Mouse (Mus musculus): ENCODE data around the gene Cstf3. TPM values are rescaled to one million over a fixed set of nuclear protein-coding genes. Genes with fewer than 3 reads are reported as not detected.

Cstf3 gene
- polyA plus RNA-seq, 1 experiment from 2014 or later, result 74.4 TPM

- Histone ChIP-seq H3K4me3 (replicated peaks) (no peak overlapping the region), H3K27me3 (no peaks in the 10 kb centered on the region), H3K4me1 (no peaks in the 10 kb centered on the region), H3K4me2 (no peak overlapping the region), H3K27ac (no peak overlapping the region), H3K9ac (no peak overlapping the region), H3K9me3 (replicated peaks) (no peaks in the 10 kb centered on the region), H3K36me3 (peaks cover 9% of the 10 kb centered on the region)
- 75% methylated on average over 1 of the region's 1 CpGs for WGBS
- ATAC-seq (replicated peaks; ENCODE audit: low FRiP score), result no peak
These were observed 15.2 kb downstream of the Cstf3 start for GRCm38 (mm10) chr2:104605560-104605959.

- Histone ChIP-seq H3K27me3 (no peaks in the 10 kb centered on the region), H3K36me3 (peaks cover 21% of the 10 kb centered on the region), H3K9me3 (replicated peaks) (no peaks in the 10 kb centered on the region), H3K4me3 (replicated peaks) (no peak overlapping the region), H3K4me2 (no peak overlapping the region), H3K27ac (no peak overlapping the region), H3K4me1 (no peaks in the 10 kb centered on the region), H3K9ac (no peak overlapping the region)
- ATAC-seq (replicated peaks; ENCODE audit: low FRiP score), result no peak
- 94% methylated on average over 3 of the region's 3 CpGs for WGBS
These were observed 24.5 kb downstream of the Cstf3 start for GRCm38 (mm10) chr2:104614786-104615185.

- Histone ChIP-seq H3K4me3 (replicated peaks) (no peak overlapping the region), H3K9ac (no peak overlapping the region), H3K36me3 (peaks cover 27% of the 10 kb centered on the region), H3K27ac (no peak overlapping the region), H3K4me2 (no peak overlapping the region), H3K9me3 (replicated peaks) (no peaks in the 10 kb centered on the region), H3K4me1 (no peaks in the 10 kb centered on the region), H3K27me3 (no peaks in the 10 kb centered on the region)
- no peak for ATAC-seq (replicated peaks; ENCODE audit: low FRiP score)
- 82% methylated on average over 4 of the region's 4 CpGs for WGBS
These were observed 25.8 kb downstream of the Cstf3 start for GRCm38 (mm10) chr2:104615985-104616711.

DNA sequence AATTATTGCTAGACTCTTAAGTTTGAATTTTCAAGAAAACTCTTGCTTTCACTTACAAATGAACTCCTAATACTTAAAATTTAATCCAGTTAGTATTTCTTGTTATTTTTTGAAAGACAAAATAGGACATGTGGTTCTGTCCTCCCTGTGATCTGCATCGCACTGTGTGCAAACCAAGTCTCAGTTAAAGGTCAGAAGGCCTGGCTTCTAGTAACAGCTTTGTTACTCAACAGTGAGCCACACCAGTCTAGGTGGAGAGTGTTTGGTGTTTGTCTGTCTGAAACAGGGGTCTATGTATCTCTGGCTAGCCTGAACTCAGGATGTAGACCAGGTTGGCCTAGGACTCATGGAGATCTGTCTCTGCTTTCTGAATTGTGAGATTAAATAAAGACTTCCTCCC lies 68.3 kb downstream of the Cstf3 start:
- H3K27me3 ChIP-seq, result no peaks in the 10 kb centered on the region
- H3K9me3 ChIP-seq (replicated peaks), result no peaks in the 10 kb centered on the region
- no peaks in the 10 kb centered on the region for H3K4me1 ChIP-seq
- H3K27ac ChIP-seq, result no peak overlapping the region
- no peak for ATAC-seq (replicated peaks; ENCODE audit: low FRiP score)
- no peak overlapping the region for H3K4me3 ChIP-seq (replicated peaks)
- 93% methylated on average over 1 of the region's 1 CpGs for WGBS
- no peak overlapping the region for H3K9ac ChIP-seq
- H3K36me3 ChIP-seq, result peaks cover 77% of the 10 kb centered on the region
- no peak overlapping the region for H3K4me2 ChIP-seq

GRCm38 (mm10) chr2:104663372-104664100 lies 73.2 kb downstream of the Cstf3 start:
- no peak overlapping the region for H3K4me2 ChIP-seq
- ATAC-seq (replicated peaks; ENCODE audit: low FRiP score), result peak; percentile 75
- no peak overlapping the region for H3K4me3 ChIP-seq (replicated peaks)
- H3K36me3 ChIP-seq, result peaks cover 69% of the 10 kb centered on the region
- H3K9me3 ChIP-seq (replicated peaks), result no peaks in the 10 kb centered on the region
- H3K9ac ChIP-seq, result no peak overlapping the region
- WGBS, result 57% methylated on average over 8 of the region's 8 CpGs
- H3K27ac ChIP-seq, result peak overlapping the region; percentile 55
- H3K27me3 ChIP-seq, result no peaks in the 10 kb centered on the region
- no peaks in the 10 kb centered on the region for H3K4me1 ChIP-seq

DNA sequence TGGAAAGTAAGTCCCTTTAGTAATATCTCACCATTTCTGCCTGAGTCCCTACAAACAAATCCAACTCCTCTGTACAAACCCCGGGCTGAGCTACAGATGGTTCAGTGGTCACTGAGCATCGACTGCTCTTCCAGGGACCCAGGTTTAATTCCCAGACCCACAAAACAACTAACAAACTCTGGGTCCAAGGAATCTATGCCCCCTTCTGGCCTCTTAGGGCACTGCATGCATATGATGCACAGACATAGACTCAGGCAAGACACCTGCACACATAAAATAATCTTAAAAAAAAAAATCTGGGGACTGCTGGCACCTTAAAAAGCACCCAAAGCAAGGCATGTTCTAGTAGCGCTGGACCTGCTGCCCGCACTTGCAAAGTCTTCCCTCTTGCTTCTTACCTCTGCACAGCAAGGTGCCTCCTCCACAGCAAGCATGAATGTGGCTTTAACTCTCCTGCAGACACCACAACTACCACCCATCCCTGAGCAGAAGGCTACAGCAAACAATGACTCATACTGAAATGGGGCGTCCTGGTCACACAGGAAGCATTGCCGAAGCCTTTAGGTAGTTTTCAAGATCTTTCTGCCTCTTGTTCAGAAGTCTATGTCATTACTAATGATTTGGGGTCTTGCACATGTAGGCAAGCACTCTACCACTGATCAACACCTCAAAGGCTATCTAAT lies 78.9 kb downstream of the Cstf3 start:
- H3K4me1 ChIP-seq, result no peaks in the 10 kb centered on the region
- H3K9ac ChIP-seq, result no peak overlapping the region
- H3K27ac ChIP-seq, result no peak overlapping the region
- no peaks in the 10 kb centered on the region for H3K27me3 ChIP-seq
- ATAC-seq (replicated peaks; ENCODE audit: low FRiP score), result no peak
- H3K4me2 ChIP-seq, result no peak overlapping the region
- WGBS, result 84% methylated on average over 6 of the region's 6 CpGs
- peaks cover 26% of the 10 kb centered on the region for H3K36me3 ChIP-seq
- no peak overlapping the region for H3K4me3 ChIP-seq (replicated peaks)
- no peaks in the 10 kb centered on the region for H3K9me3 ChIP-seq (replicated peaks)

GRCm38 (mm10) chr2:104671724-104672123 lies 81.4 kb downstream of the Cstf3 start:
- no peak overlapping the region for H3K4me3 ChIP-seq (replicated peaks)
- no peak for ATAC-seq (replicated peaks; ENCODE audit: low FRiP score)
- no peak overlapping the region for H3K4me2 ChIP-seq
- no peaks in the 10 kb centered on the region for H3K4me1 ChIP-seq
- no peak overlapping the region for H3K9ac ChIP-seq
- no peaks in the 10 kb centered on the region for H3K9me3 ChIP-seq (replicated peaks)
- H3K27ac ChIP-seq, result no peak overlapping the region
- H3K36me3 ChIP-seq, result peaks cover 3% of the 10 kb centered on the region; the same call in 1 of the 2 replicates
- H3K27me3 ChIP-seq, result no peaks in the 10 kb centered on the region

DNA sequence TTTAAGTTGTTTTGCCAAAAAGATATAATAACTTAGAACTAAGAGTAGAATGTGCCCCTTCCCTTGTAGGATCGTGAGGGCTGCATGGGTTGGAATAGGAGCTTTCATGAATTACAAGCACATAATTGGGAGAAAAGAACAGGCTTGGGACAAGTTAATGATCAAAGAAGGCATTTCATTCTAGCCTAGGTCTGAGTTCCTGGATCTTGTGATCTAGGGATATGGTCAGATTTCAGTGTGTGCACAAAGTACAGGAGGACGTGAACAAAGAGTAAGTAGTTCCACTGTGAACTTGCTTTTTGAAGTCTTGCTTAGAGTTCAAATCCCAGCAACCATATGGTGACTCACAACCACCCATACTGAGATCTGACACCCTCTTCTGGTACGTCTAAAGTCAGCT lies 87.0 kb downstream of the Cstf3 start:
- Histone ChIP-seq H3K4me3 (replicated peaks) (no peak overlapping the region), H3K27me3 (no peaks in the 10 kb centered on the region), H3K9me3 (replicated peaks) (no peaks in the 10 kb centered on the region), H3K4me1 (no peaks in the 10 kb centered on the region), H3K27ac (no peak overlapping the region), H3K4me2 (no peak overlapping the region), H3K36me3 (peaks cover 3% of the 10 kb centered on the region; the same call in 1 of the 2 replicates), H3K9ac (no peak overlapping the region)
- ATAC-seq (replicated peaks; ENCODE audit: low FRiP score), result no peak
- 81% methylated on average over 3 of the region's 3 CpGs for WGBS

- Histone ChIP-seq H3K36me3 (peaks cover 17% of the 10 kb centered on the region), H3K9ac (no peak overlapping the region), H3K4me3 (replicated peaks) (no peak overlapping the region), H3K9me3 (replicated peaks) (no peaks in the 10 kb centered on the region), H3K27me3 (no peaks in the 10 kb centered on the region), H3K4me1 (no peaks in the 10 kb centered on the region), H3K4me2 (no peak overlapping the region), H3K27ac (no peak overlapping the region)
- no peak for ATAC-seq (replicated peaks; ENCODE audit: low FRiP score)
- WGBS, result 91% methylated on average over 4 of the region's 4 CpGs
These were observed 94.4 kb downstream of the Cstf3 start for GRCm38 (mm10) chr2:104684771-104685170.

DNA sequence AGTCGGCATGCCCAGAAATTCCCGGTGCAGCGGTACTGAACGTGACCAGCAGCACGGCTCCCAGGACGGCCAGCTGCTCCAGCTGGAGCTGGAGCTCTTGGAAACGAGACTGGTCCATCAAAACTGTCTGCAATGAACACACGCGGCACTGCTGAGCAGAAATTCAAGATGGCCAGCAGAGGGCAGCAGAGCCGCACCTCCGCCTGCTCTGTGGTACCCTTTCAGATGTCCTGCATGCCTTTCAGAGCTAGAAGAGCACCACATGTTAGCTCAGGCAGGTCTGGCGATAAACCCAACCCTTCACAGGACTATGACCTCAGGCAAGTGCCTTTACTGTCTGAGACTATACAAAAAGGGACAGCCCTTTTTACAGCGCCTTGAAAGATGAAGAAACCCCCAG lies 95.1 kb downstream of the Cstf3 start:
- peaks cover 17% of the 10 kb centered on the region for H3K36me3 ChIP-seq
- H3K9me3 ChIP-seq (replicated peaks), result no peaks in the 10 kb centered on the region
- no peaks in the 10 kb centered on the region for H3K4me1 ChIP-seq
- WGBS, result 9% methylated on average over 13 of the region's 13 CpGs
- H3K27me3 ChIP-seq, result no peaks in the 10 kb centered on the region
- no peak overlapping the region for H3K9ac ChIP-seq
- H3K27ac ChIP-seq, result no peak overlapping the region
- no peak overlapping the region for H3K4me2 ChIP-seq
- ATAC-seq (replicated peaks; ENCODE audit: low FRiP score), result peak; percentile 88
- no peak overlapping the region for H3K4me3 ChIP-seq (replicated peaks)

DNA sequence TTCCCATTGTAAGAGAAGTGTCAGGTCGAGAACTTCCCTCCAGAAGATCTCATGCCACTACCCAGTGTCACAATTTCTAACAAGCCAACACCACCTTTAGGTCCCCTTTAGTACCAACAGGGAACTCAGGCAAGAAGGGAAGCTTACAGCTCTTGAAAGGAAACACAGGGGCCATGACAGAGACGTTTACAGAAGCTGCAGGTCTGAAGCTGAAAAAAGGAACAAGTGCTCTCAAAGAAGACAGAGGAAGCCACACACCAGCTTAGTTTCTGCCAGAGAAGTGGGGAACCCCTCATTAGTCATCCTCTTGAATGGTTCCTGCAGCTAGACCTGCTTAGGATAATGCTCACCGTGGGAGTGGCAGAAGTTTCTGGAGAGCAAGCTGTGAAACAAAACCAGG lies 96.9 kb downstream of the Cstf3 start:
- ATAC-seq (replicated peaks; ENCODE audit: low FRiP score), result no peak
- no peak overlapping the region for H3K4me2 ChIP-seq
- H3K36me3 ChIP-seq, result peaks cover 14% of the 10 kb centered on the region
- H3K27me3 ChIP-seq, result no peaks in the 10 kb centered on the region
- H3K27ac ChIP-seq, result no peak overlapping the region
- no peaks in the 10 kb centered on the region for H3K4me1 ChIP-seq
- no peak overlapping the region for H3K9ac ChIP-seq
- no peaks in the 10 kb centered on the region for H3K9me3 ChIP-seq (replicated peaks)
- 75% methylated on average over 3 of the region's 3 CpGs for WGBS
- H3K4me3 ChIP-seq (replicated peaks), result no peak overlapping the region

DNA sequence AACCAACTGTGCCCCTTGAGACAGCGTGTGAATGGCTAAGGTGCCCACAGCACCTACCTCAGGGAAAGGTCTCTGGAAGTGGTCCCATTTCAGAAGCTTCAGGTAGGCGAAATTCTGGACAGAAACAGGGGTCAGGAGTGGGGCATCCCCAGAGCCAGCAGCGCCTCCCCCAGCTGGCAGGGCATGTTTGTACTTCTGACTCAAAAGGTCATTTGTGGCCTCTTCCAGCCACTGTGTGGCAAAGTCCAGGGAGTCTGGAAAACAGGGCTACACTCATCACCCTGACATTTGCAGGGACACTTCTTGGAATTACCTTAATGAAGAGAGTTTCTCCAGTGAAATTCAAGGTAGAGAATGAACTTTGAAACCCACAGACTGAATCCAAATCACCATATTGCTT lies 98.0 kb downstream of the Cstf3 start:
- no peak overlapping the region for H3K9ac ChIP-seq
- H3K4me3 ChIP-seq (replicated peaks), result no peak overlapping the region
- no peaks in the 10 kb centered on the region for H3K4me1 ChIP-seq
- ATAC-seq (replicated peaks; ENCODE audit: low FRiP score), result no peak
- H3K4me2 ChIP-seq, result no peak overlapping the region
- no peak overlapping the region for H3K27ac ChIP-seq
- whole genome bisulfite sequencing, result 75% methylated on average over 3 of the region's 3 CpGs
- no peaks in the 10 kb centered on the region for H3K27me3 ChIP-seq
- H3K36me3 ChIP-seq, result peaks cover 8% of the 10 kb centered on the region
- no peaks in the 10 kb centered on the region for H3K9me3 ChIP-seq (replicated peaks)

Measured in kidney, embryonic 15.5 days (tissue).